Mouse (Mus musculus) G1E (cell line): Measurements from ENCODE around the gene Cyp11a1.

Experiments
- CTCF ChIP-seq: IDR thresholded peaks from 2 replicates; pipeline ENCODE4 v1.5.1; 2012; ENCODE audit warnings: low read depth, low read length, inconsistent platforms, mixed read lengths
- GATA1 ChIP-seq: IDR thresholded peaks from 2 replicates; pipeline ENCODE4 v1.6.1; 2012; ENCODE audit warnings: borderline replicate concordance, low read length, inconsistent platforms, mixed read lengths
- GATA2 ChIP-seq: IDR thresholded peaks from 2 replicates; pipeline ENCODE4 v1.6.1; 2012; ENCODE audit warnings: low read depth, low read length, inconsistent platforms, borderline replicate concordance
- TAL1 ChIP-seq: conservative IDR thresholded peaks from 2 replicates; pipeline ENCODE4 v1.6.1; 2012; ENCODE audit warnings: low read depth, low read length, inconsistent platforms, mixed read lengths

- TF ChIP-seq CTCF (no peak), TAL1 (no peak), GATA1 (no peak), GATA2 (no peak)
Observed at GRCm38 (mm10) chr9:58067546-58067945, 61.3 kb downstream of the Cyp11a1 start.
